Mouse (Mus musculus): ENCODE measurements at regions not wholly inside any gene's neighbourhood (a gene's known extent, or its start where the extent isn't known, plus 50 kb on each side); places are given as distances from the start of the nearest gene placed in this dataset.

- Histone ChIP-seq H3K4me1 (no peaks in the 10 kb centered on the region), H3K27ac (replicated peaks) (no peak overlapping the region), H3K4me2 (replicated peaks) (no peak overlapping the region), H3K4me3 (no peak overlapping the region), H3K9ac (replicated peaks) (no peak overlapping the region), H3K36me3 (no peaks in the 10 kb centered on the region), H3K27me3 (no peaks in the 10 kb centered on the region), H3K9me3 (no peaks in the 10 kb centered on the region)
- no peak for ATAC-seq (ENCODE audit: low FRiP score, low read depth)
- WGBS: 83% methylated on average over 3 of the region's 3 CpGs
Observed at GRCm38 (mm10) chr12:107539683-107540082, 51.3 kb downstream of the 3110018I06Rik start.

GRCm38 (mm10) chr12:107541196-107541595 is 52.8 kb downstream of the 3110018I06Rik start:
- no peak overlapping the region for H3K9ac ChIP-seq (replicated peaks)
- H3K9me3 ChIP-seq: no peaks in the 10 kb centered on the region
- no peaks in the 10 kb centered on the region for H3K27me3 ChIP-seq
- WGBS: 77% methylated on average over 5 of the region's 5 CpGs
- no peaks in the 10 kb centered on the region for H3K36me3 ChIP-seq
- H3K27ac ChIP-seq (replicated peaks): no peak overlapping the region
- no peak overlapping the region for H3K4me2 ChIP-seq (replicated peaks)
- ATAC-seq (ENCODE audit: low FRiP score, low read depth): no peak
- H3K4me1 ChIP-seq: no peaks in the 10 kb centered on the region
- H3K4me3 ChIP-seq: no peak overlapping the region

- no peaks in the 10 kb centered on the region for H3K36me3 ChIP-seq
- WGBS: 47% methylated on average over 5 of the region's 5 CpGs
- H3K27ac ChIP-seq (replicated peaks): no peak overlapping the region
- no peaks in the 10 kb centered on the region for H3K9me3 ChIP-seq
- ATAC-seq (ENCODE audit: low FRiP score, low read depth): no peak
- no peaks in the 10 kb centered on the region for H3K27me3 ChIP-seq
- H3K4me2 ChIP-seq (replicated peaks): no peak overlapping the region
- no peak overlapping the region for H3K4me3 ChIP-seq
- no peaks in the 10 kb centered on the region for H3K4me1 ChIP-seq
- no peak overlapping the region for H3K9ac ChIP-seq (replicated peaks)
Observed at GRCm38 (mm10) chr12:107547194-107547885, 58.9 kb downstream of the 3110018I06Rik start.

GRCm38 (mm10) chr12:107547886-107548448 is 59.5 kb downstream of the 3110018I06Rik start:
- Histone ChIP-seq H3K9ac (replicated peaks) (no peak overlapping the region), H3K27ac (replicated peaks) (no peak overlapping the region), H3K27me3 (no peaks in the 10 kb centered on the region), H3K36me3 (no peaks in the 10 kb centered on the region), H3K4me1 (no peaks in the 10 kb centered on the region), H3K4me3 (no peak overlapping the region), H3K4me2 (replicated peaks) (no peak overlapping the region), H3K9me3 (no peaks in the 10 kb centered on the region)
- WGBS: 86% methylated on average over 3 of the region's 3 CpGs
- no peak for ATAC-seq (ENCODE audit: low FRiP score, low read depth)

- 82% methylated on average over 25 of the region's 25 CpGs for WGBS
- Histone ChIP-seq H3K9me3 (no peaks in the 10 kb centered on the region), H3K4me1 (no peaks in the 10 kb centered on the region), H3K4me2 (replicated peaks) (no peak overlapping the region), H3K27me3 (no peaks in the 10 kb centered on the region), H3K4me3 (no peak overlapping the region), H3K9ac (replicated peaks) (no peak overlapping the region), H3K36me3 (no peaks in the 10 kb centered on the region), H3K27ac (replicated peaks) (no peak overlapping the region)
- no peak for ATAC-seq (ENCODE audit: low FRiP score, low read depth)
Observed at GRCm38 (mm10) chr12:107549452-107550296, 61.2 kb downstream of the 3110018I06Rik start.

GRCm38 (mm10) chr12:107559191-107559590 is 70.8 kb downstream of the 3110018I06Rik start:
- no peak overlapping the region for H3K4me2 ChIP-seq (replicated peaks)
- 89% methylated on average over 4 of the region's 4 CpGs for WGBS
- no peaks in the 10 kb centered on the region for H3K9me3 ChIP-seq
- no peak overlapping the region for H3K9ac ChIP-seq (replicated peaks)
- no peaks in the 10 kb centered on the region for H3K36me3 ChIP-seq
- no peaks in the 10 kb centered on the region for H3K4me1 ChIP-seq
- no peaks in the 10 kb centered on the region for H3K27me3 ChIP-seq
- H3K27ac ChIP-seq (replicated peaks): no peak overlapping the region
- H3K4me3 ChIP-seq: no peak overlapping the region
- no peak for ATAC-seq (ENCODE audit: low FRiP score, low read depth)

- Histone ChIP-seq H3K27me3 (no peaks in the 10 kb centered on the region), H3K36me3 (no peaks in the 10 kb centered on the region), H3K4me3 (no peak overlapping the region), H3K4me2 (replicated peaks) (no peak overlapping the region), H3K9me3 (no peaks in the 10 kb centered on the region), H3K9ac (replicated peaks) (no peak overlapping the region), H3K27ac (replicated peaks) (no peak overlapping the region), H3K4me1 (no peaks in the 10 kb centered on the region)
- no peak for ATAC-seq (ENCODE audit: low FRiP score, low read depth)
Observed at GRCm38 (mm10) chr12:107560100-107560499, 71.7 kb downstream of the 3110018I06Rik start.

- no peak overlapping the region for H3K4me2 ChIP-seq (replicated peaks)
- 90% methylated on average over 4 of the region's 4 CpGs for WGBS
- H3K9me3 ChIP-seq: no peaks in the 10 kb centered on the region
- ATAC-seq (ENCODE audit: low FRiP score, low read depth): no peak
- no peak overlapping the region for H3K4me3 ChIP-seq
- H3K9ac ChIP-seq (replicated peaks): no peak overlapping the region
- no peaks in the 10 kb centered on the region for H3K27me3 ChIP-seq
- H3K4me1 ChIP-seq: no peaks in the 10 kb centered on the region
- no peaks in the 10 kb centered on the region for H3K36me3 ChIP-seq
- H3K27ac ChIP-seq (replicated peaks): no peak overlapping the region
Observed at GRCm38 (mm10) chr12:107572586-107572985, 84.2 kb downstream of the 3110018I06Rik start.

GRCm38 (mm10) chr12:107579508-107579907 is 91.1 kb downstream of the 3110018I06Rik start:
- Histone ChIP-seq H3K36me3 (no peaks in the 10 kb centered on the region), H3K9ac (replicated peaks) (no peak overlapping the region), H3K4me1 (no peaks in the 10 kb centered on the region), H3K27me3 (no peaks in the 10 kb centered on the region), H3K27ac (replicated peaks) (no peak overlapping the region), H3K4me3 (no peak overlapping the region), H3K4me2 (replicated peaks) (no peak overlapping the region), H3K9me3 (no peaks in the 10 kb centered on the region)
- WGBS: 80% methylated on average over 5 of the region's 5 CpGs
- ATAC-seq (ENCODE audit: low FRiP score, low read depth): no peak

- no peaks in the 10 kb centered on the region for H3K36me3 ChIP-seq
- H3K9ac ChIP-seq (replicated peaks): no peak overlapping the region
- no peak overlapping the region for H3K4me2 ChIP-seq (replicated peaks)
- H3K27me3 ChIP-seq: no peaks in the 10 kb centered on the region
- H3K4me1 ChIP-seq: peaks cover 6% of the 10 kb centered on the region; the same call in 1 of the 2 replicates
- H3K4me3 ChIP-seq: no peak overlapping the region
- H3K27ac ChIP-seq (replicated peaks): no peak overlapping the region
- H3K9me3 ChIP-seq: no peaks in the 10 kb centered on the region
- no peak for ATAC-seq (ENCODE audit: low FRiP score, low read depth)
- 59% methylated on average over 11 of the region's 11 CpGs for WGBS
Observed at GRCm38 (mm10) chr12:107583151-107583720, 94.8 kb downstream of the 3110018I06Rik start.

- no peak overlapping the region for H3K4me3 ChIP-seq
- no peaks in the 10 kb centered on the region for H3K36me3 ChIP-seq
- no peak overlapping the region for H3K9ac ChIP-seq (replicated peaks)
- H3K4me1 ChIP-seq: peaks cover 6% of the 10 kb centered on the region; the same call in 1 of the 2 replicates
- WGBS: 71% methylated on average over 9 of the region's 9 CpGs
- ATAC-seq (ENCODE audit: low FRiP score, low read depth): no peak
- H3K9me3 ChIP-seq: no peaks in the 10 kb centered on the region
- H3K4me2 ChIP-seq (replicated peaks): no peak overlapping the region
- H3K27me3 ChIP-seq: no peaks in the 10 kb centered on the region
- H3K27ac ChIP-seq (replicated peaks): no peak overlapping the region
Observed at GRCm38 (mm10) chr12:107585696-107586225, 97.3 kb downstream of the 3110018I06Rik start.

- Histone ChIP-seq H3K4me2 (replicated peaks) (no peak overlapping the region), H3K9ac (replicated peaks) (no peak overlapping the region), H3K27ac (replicated peaks) (no peak overlapping the region), H3K4me1 (no peaks in the 10 kb centered on the region; the same call in 1 of the 2 replicates), H3K36me3 (no peaks in the 10 kb centered on the region), H3K27me3 (no peaks in the 10 kb centered on the region), H3K4me3 (no peak overlapping the region), H3K9me3 (no peaks in the 10 kb centered on the region)
- ATAC-seq (ENCODE audit: low FRiP score, low read depth): no peak
Observed at GRCm38 (mm10) chr12:107596236-107596635, 107.8 kb downstream of the 3110018I06Rik start.

Data from midbrain, embryonic 12.5 days (tissue).